Comparison of ENCODE assay signal across 18 mouse cellular contexts in genomic region chr6:92451421-92451820, GRCm38 (mm10).
DNase-seq lines count a peak whose midpoint lies in the region; TF ChIP-seq lines count a peak whose summit lies in the region.
"Had no signal": no experiment of that assay in that cellular context is flagged by ENCODE, and none has a peak within 500 bp of the region (broad histone marks: within the 10 kb centered on the region; RNA-seq: fewer than 3 reads in every experiment).

No protein-coding gene starts in this region.

- no peak for TF ChIP-seq CTCF in gastrocnemius, adult 2 months (IDR thresholded peaks at IDR 0.05)

- DNase-seq in gastrocnemius, adult 2 months: no peak
- DNase-seq in gastrocnemius, postnatal 10 days: no peak
- peak; percentile 38 for DNase-seq in left cerebral cortex, postnatal 4 days
- no peak for DNase-seq in left cerebral cortex, adult 9 months (ENCODE audit: low spot score in 2 of 2)
- peak; percentile 45 for DNase-seq in adipocyte (ENCODE audit: low spot score)
- DNase-seq in fibroblast of lung, adult 2 months (ENCODE audit: low read depth): peak; percentile 53
- DNase-seq in kidney, adult 11 months: no peak
- DNase-seq: cerebellum, adult 18-20 months; cerebellum, postnatal 25 days; kidney, adult 18-20 months; layer of hippocampus, postnatal 36 days; right cerebral cortex, postnatal 14 days; thymus, adult 2 months; thymus, postnatal 4 days had no signal

- peak overlapping the region; percentile 2; the same call in 1 of the 2 replicates for H3K27ac ChIP-seq in gastrocnemius, adult 2 months
- H3K27ac ChIP-seq: forebrain, embryonic 12.5 days; hindbrain, embryonic 10.5 days; kidney, postnatal 0 days; stomach, postnatal 0 days had no signal

- H3K4me3 ChIP-seq in gastrocnemius, adult 2 months: no peak overlapping the region
- H3K4me3 ChIP-seq: forebrain, embryonic 12.5 days; hindbrain, embryonic 10.5 days had no signal

- intact Hi-C loops in gastrocnemius, adult 2 months (cut with DNase I): no loop called here
- intact Hi-C loops in left cerebral cortex, postnatal 4 days (cut with DNase I): no loop called here

Comparison
In these comparisons a context has a peak if more than half of its experiments do, and no peak if none do; other contexts are left out.
1. DNase-seq: peak in left cerebral cortex, postnatal 4 days (single experiment), adipocyte (single experiment) and fibroblast of lung, adult 2 months (single experiment); none in gastrocnemius, adult 2 months (single experiment), gastrocnemius, postnatal 10 days (single experiment), left cerebral cortex, adult 9 months (0 of 2) and kidney, adult 11 months (single experiment).